Comparison of ENCODE assay signal across 8 mouse cellular contexts in the genomic region with DNA sequence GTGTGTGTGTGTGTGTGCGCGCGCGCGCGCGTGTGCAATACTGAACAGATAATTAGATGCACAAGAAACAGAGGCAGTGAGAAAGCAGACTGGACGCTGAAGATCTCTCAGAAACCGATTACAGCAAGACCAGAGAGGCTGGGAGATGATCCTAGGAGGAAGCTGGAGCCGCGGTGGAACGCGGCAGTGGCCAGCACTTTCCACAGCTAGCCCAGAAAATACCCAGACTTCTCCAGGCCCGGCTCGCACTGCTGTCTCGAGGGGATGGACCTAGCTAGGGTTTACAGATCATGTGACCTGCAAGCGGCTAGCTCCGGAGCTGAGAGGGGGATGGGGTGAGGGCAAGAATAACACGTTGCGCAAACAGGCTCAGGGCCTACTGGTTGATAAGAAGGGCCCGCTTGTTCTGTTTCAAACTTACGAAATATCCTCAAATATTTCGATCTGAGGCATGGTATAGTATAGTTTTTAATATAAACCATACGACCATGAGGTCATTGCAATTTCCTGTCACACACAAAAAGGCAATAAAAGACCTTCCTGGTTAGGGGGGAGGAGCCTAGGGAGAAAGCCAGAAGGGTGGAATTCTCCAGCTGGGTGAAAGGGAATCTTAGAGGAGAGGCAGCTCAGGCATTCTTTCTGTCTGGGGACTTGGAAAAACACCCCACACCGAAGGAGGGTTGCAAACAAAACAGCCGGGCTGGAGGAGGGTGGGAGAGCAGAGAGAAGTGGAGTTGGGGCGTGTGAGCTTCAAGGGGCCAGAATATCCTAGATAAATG. TPM values are rescaled to one million over a fixed set of nuclear protein-coding genes. Genes with fewer than 3 reads are reported as not detected.
DNase-seq lines count a peak whose midpoint lies in the region; ATAC-seq lines count a peak whose summit lies in the region.

No protein-coding gene starts in this region.

- no peaks in the 10 kb centered on the region for H3K27me3 ChIP-seq in hindbrain, embryonic 11.5 days (ENCODE audit: control insufficient read depth, insufficient read depth, low read length)

- peak; percentile 98 for ATAC-seq in hindbrain, embryonic 11.5 days (ENCODE audit: low FRiP score)

- DNase-seq in NIH3T3 (ENCODE audit: low read depth) = peak; percentile 97
- DNase-seq in cerebellum, postnatal 10 days = peak; percentile 90
- peak; percentile 60 to 62 for DNase-seq in frontal cortex, postnatal 10 days (ENCODE audit: low spot score in 2 of 2)
- peak; percentile 87 for DNase-seq in hindbrain, embryonic 11.5 days (ENCODE audit: low spot score)
- peak; percentile 30 to 51 for DNase-seq in layer of hippocampus, postnatal 36 days
- DNase-seq in lung, postnatal 4 days = peak; percentile 87 to 93
- peak; percentile 77 for DNase-seq in retina, postnatal 7 days (ENCODE audit: low read depth, low spot score)
- DNase-seq in urinary bladder, postnatal 10 days (ENCODE audit: low spot score) = peak; percentile 53

- H3K4me2 ChIP-seq in hindbrain, embryonic 11.5 days (replicated peaks; ENCODE audit: low read depth, low read length) = peak overlapping the region; percentile 73

- no peaks in the 10 kb centered on the region for H3K36me3 ChIP-seq in hindbrain, embryonic 11.5 days (ENCODE audit: control insufficient read depth, insufficient read depth, low read length)

- peak overlapping the region; percentile 80 for H3K9ac ChIP-seq in hindbrain, embryonic 11.5 days (ENCODE audit: low read depth, low read length)

- peak overlapping the region; percentile 36 for H3K4me3 ChIP-seq in hindbrain, embryonic 11.5 days (ENCODE audit: low read depth, low read length)

- 2% methylated on average over 27 of the region's 27 CpGs for WGBS in hindbrain, embryonic 11.5 days

- peak overlapping the region; percentile 100 for H3K27ac ChIP-seq in hindbrain, embryonic 11.5 days (ENCODE audit: low read depth, low read length)

- H3K4me1 ChIP-seq in hindbrain, embryonic 11.5 days (replicated peaks; ENCODE audit: control insufficient read depth, insufficient read depth, low read length) = peaks cover 7% of the 10 kb centered on the region

- H3K9me3 ChIP-seq in hindbrain, embryonic 11.5 days (ENCODE audit: control insufficient read depth, low read length) = no peaks in the 10 kb centered on the region

RNA-seq across cellular contexts. Expression of a gene that starts 22.1 kb away (rescaled TPM):
- 708 and 779 TPM in 2 replicates for polyA plus RNA-seq in hindbrain, embryonic 11.5 days (2014; fragmentation: Nextera tagmentation; extraction: Ambion mirVana)
- total RNA-seq in layer of hippocampus, postnatal 36 days (2021) = 100 to 1,000 TPM; 297 to 313 TPM

Comparison
In these comparisons a context has a peak if more than half of its experiments do, and no peak if none do; other contexts are left out.
1. Peak in every context shown above with its lines: DNase-seq, ATAC-seq, H3K4me3 ChIP-seq and H3K27ac ChIP-seq.
2. DNase-seq: peak in every context shown above with its lines; median percentile 97 in NIH3T3; 90 in cerebellum, postnatal 10 days; 90 in lung, postnatal 4 days; 87 in hindbrain, embryonic 11.5 days; 77 in retina, postnatal 7 days; 61 in frontal cortex, postnatal 10 days; 53 in urinary bladder, postnatal 10 days; 40 in layer of hippocampus, postnatal 36 days.